Mouse (Mus musculus): ENCODE data around the gene Fbxl22.

Gene Fbxl22

DNA sequence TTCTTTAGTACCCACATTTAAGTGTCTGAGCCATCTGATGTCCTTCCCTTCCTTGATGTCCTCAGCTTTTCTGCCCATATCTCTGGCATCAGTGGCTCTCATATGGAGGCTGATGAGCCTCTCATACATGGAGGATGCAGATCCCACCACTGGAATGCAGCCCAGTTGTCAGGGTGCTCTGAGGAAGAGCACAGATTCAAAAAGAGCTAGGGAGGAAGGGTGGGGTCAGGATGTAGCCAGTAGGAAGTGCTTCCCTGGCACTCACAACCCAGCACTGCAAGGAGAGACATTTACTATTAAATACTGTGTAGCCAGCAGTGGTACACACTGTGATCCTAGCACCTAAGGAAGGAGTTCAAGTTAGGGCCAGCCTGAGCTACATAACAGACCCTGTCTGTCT lies 8.0 kb downstream of the Fbxl22 start:
- no peak for DNase-seq

DNA sequence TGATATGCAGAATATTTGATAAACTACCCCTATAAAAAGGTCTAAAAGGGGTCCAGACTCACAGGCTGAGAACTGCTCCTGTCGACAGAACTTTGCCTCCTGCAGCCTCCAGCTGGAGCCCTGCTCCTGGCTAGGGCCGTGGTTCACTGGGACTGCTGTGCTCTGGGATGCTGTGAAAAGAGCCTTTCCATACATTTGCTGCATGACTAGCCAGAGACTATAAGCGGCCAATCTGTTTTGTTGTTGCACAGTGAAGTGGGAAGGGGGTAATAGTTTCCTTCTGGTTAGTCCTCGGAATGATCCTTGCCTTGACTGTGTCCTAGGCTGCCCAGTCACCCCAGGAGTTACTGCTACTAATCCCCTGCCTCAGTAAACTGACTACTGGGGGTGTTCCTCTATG lies 8.4 kb downstream of the Fbxl22 start:
- no peak for DNase-seq

- DNase-seq: no peak
These were observed 9.1 kb downstream of the Fbxl22 start for GRCm38 (mm10) chr9:66505141-66505917.

DNA sequence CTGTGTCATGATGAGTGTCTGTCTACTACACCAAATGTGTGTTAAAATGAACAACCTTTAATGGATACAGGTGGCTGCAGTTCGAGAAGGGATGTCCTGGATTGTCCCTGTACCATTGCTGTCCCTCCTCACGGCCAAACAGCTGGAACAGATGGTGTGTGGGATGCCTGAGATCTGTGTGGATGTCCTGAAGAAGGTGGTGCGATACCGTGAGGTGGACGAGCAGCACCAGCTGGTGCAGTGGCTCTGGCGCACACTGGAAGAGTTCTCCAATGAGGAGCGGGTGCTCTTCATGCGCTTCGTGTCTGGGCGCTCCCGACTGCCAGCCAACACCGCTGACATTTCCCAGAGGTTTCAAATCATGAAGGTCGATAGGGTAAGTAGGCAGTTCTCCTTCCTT lies 9.9 kb downstream of the Fbxl22 start:
- no peak for DNase-seq

GRCm38 (mm10) chr9:66503879-66504411 lies 10.4 kb downstream of the Fbxl22 start:
- no peak for DNase-seq

GRCm38 (mm10) chr9:66501248-66501647 lies 13.1 kb downstream of the Fbxl22 start:
- DNase-seq: no peak

GRCm38 (mm10) chr9:66493992-66494391 lies 20.4 kb downstream of the Fbxl22 start:
- no peak for DNase-seq

GRCm38 (mm10) chr9:66492361-66492760 lies 22.0 kb downstream of the Fbxl22 start:
- DNase-seq: no peak

- DNase-seq: no peak
These were observed 25.6 kb downstream of the Fbxl22 start for GRCm38 (mm10) chr9:66488786-66489185.

GRCm38 (mm10) chr9:66483429-66483828 lies 31.0 kb downstream of the Fbxl22 start:
- no peak for DNase-seq

GRCm38 (mm10) chr9:66477785-66478184 lies 36.6 kb downstream of the Fbxl22 start:
- no peak for DNase-seq

GRCm38 (mm10) chr9:66465087-66465486 lies 49.3 kb downstream of the Fbxl22 start:
- peak; percentile 20 for DNase-seq

Measured in kidney, postnatal 14 days (tissue).